Mouse (Mus musculus): ENCODE results near the gene Cep85l.

The Cep85l gene

GRCm38 (mm10) chr10:53341288-53341965 is 38.3 kb downstream of the Cep85l start:
- no peak for DNase-seq

- DNase-seq = no peak
Measured at GRCm38 (mm10) chr10:53339045-53339444, 40.7 kb downstream of the Cep85l start.

- DNase-seq = no peak
Measured at GRCm38 (mm10) chr10:53337162-53337923, 42.4 kb downstream of the Cep85l start, which contains the start of gene Pln. Gene Pln, plus strand, starts transcription at chr10:53337667.

- no peak for DNase-seq
Measured at GRCm38 (mm10) chr10:53335974-53336373, 43.8 kb downstream of the Cep85l start.

GRCm38 (mm10) chr10:53335266-53335665 is 44.5 kb downstream of the Cep85l start:
- DNase-seq = no peak

GRCm38 (mm10) chr10:53332752-53333151 is 47.0 kb downstream of the Cep85l start:
- DNase-seq = no peak

GRCm38 (mm10) chr10:53329257-53329656 is 50.5 kb downstream of the Cep85l start:
- no peak for DNase-seq

- DNase-seq = no peak
Measured at GRCm38 (mm10) chr10:53326367-53326766, 53.4 kb downstream of the Cep85l start.

GRCm38 (mm10) chr10:53324663-53325062 is 55.1 kb downstream of the Cep85l start:
- peak in 1 of 2 experiments; percentile 42 for DNase-seq

GRCm38 (mm10) chr10:53323367-53323766 is 56.4 kb downstream of the Cep85l start:
- DNase-seq = no peak

GRCm38 (mm10) chr10:53306674-53307073 is 73.1 kb downstream of the Cep85l start:
- no peak for DNase-seq

GRCm38 (mm10) chr10:53305867-53306266 is 73.9 kb downstream of the Cep85l start:
- peak; percentile 11 to 13 for DNase-seq

- DNase-seq = no peak
Measured at GRCm38 (mm10) chr10:53285147-53285546, 94.6 kb downstream of the Cep85l start.

- DNase-seq = no peak
Measured at GRCm38 (mm10) chr10:53272228-53272627, 107.5 kb downstream of the Cep85l start.

GRCm38 (mm10) chr10:53262021-53262420 is 117.7 kb downstream of the Cep85l start:
- no peak for DNase-seq

GRCm38 (mm10) chr10:53235381-53235780 is 144.4 kb downstream of the Cep85l start:
- DNase-seq = no peak

GRCm38 (mm10) chr10:53234683-53235082 is 145.1 kb downstream of the Cep85l start:
- DNase-seq = no peak

- DNase-seq = no peak
Measured at GRCm38 (mm10) chr10:53234086-53234613, 145.6 kb downstream of the Cep85l start.

- no peak for DNase-seq
Measured at GRCm38 (mm10) chr10:53230809-53231208, 148.9 kb downstream of the Cep85l start.

GRCm38 (mm10) chr10:53229190-53229589 is 150.6 kb downstream of the Cep85l start:
- no peak for DNase-seq
